Mouse (Mus musculus) neural tube, embryonic 13.5 days (tissue): Measurements from ENCODE around the gene Cfap54. TPM values are rescaled to one million over a fixed set of nuclear protein-coding genes. Genes with fewer than 3 reads are reported as not detected.

Experiments
- ATAC-seq: fragments of 200-750 bp; cut with Nextera tagmentation; 2 replicates; pipeline ENCODE4 v1.8.0; 2017; ENCODE audit warnings: low read depth, mild to moderate bottlenecking, moderate TSS enrichment, moderate library complexity
- H3K27ac ChIP-seq: fragments of 300-500 bp; sonication (generic); replicated peaks from 2 replicates; pipeline ENCODE4 v1.5.1; 2015; ENCODE audit warnings: moderate library complexity, mild to moderate bottlenecking, inconsistent platforms
- H3K27me3 ChIP-seq: fragments of 300-500 bp; sonication (generic); 2 replicates; pipeline ENCODE4 v1.6.1; 2015; ENCODE audit warnings: mild to moderate bottlenecking, inconsistent platforms
- H3K36me3 ChIP-seq: fragments of 300-500 bp; sonication (generic); 2 replicates; pipeline ENCODE4 v1.6.1; 2015; ENCODE audit warnings: mild to moderate bottlenecking, inconsistent platforms
- H3K4me1 ChIP-seq: fragments of 300-500 bp; sonication (generic); replicated peaks from 2 replicates; pipeline ENCODE4 v1.6.1; 2015; ENCODE audit warnings: inconsistent platforms
- H3K4me2 ChIP-seq: fragments of 300-500 bp; sonication (generic); 2 replicates; pipeline ENCODE4 v1.6.1; 2015; ENCODE audit warnings: inconsistent platforms, mild to moderate bottlenecking, moderate library complexity
- H3K4me3 ChIP-seq: fragments of 300-500 bp; sonication (generic); 2 replicates; pipeline ENCODE4 v1.5.1; 2015; ENCODE audit warnings: mild to moderate bottlenecking, inconsistent platforms
- H3K9ac ChIP-seq: fragments of 300-500 bp; sonication (generic); 2 replicates; pipeline ENCODE4 v1.6.1; 2015; ENCODE audit warnings: moderate library complexity, mild to moderate bottlenecking, inconsistent platforms
- H3K9me3 ChIP-seq: fragments of 300-500 bp; sonication (generic); 2 replicates; pipeline ENCODE4 v1.6.1; 2016; ENCODE audit warnings: inconsistent platforms
- WGBS: fragments of 180-500 bp; shearing (Covaris S2); methylation state at CpG from one replicate; pipeline ENCODE4 v1.1.7; 2015; 5-methylcytosine and 5-hydroxymethylcytosine counted together
- polyA plus RNA-seq: library from polyadenylated mRNA; unstranded; fragments of >200 nt; fragmentation: Nextera tagmentation; extraction: Ambion mirVana; gene quantifications from 2 replicates; pipeline ENCODE4 v1.2.1, GENCODE M21; 2015

Cfap54 gene
- polyA plus RNA-seq, 1 experiment from 2014 or later: 0.88 TPM

- Histone ChIP-seq H3K9me3 (no peaks in the 10 kb centered on the region), H3K4me2 (no peak overlapping the region), H3K4me3 (no peak overlapping the region), H3K36me3 (no peaks in the 10 kb centered on the region), H3K9ac (no peak overlapping the region), H3K27ac (no peak overlapping the region), H3K4me1 (no peaks in the 10 kb centered on the region), H3K27me3 (no peaks in the 10 kb centered on the region)
- 74% methylated on average over 7 of the region's 7 CpGs for WGBS
- ATAC-seq: no peak
Observed at GRCm38 (mm10) chr10:93094957-93095580, 13.7 kb upstream of the Cfap54 start.

- no peaks in the 10 kb centered on the region for H3K4me1 ChIP-seq
- no peak overlapping the region for H3K4me2 ChIP-seq
- no peak for ATAC-seq
- H3K27ac ChIP-seq: no peak overlapping the region
- H3K36me3 ChIP-seq: no peaks in the 10 kb centered on the region
- H3K4me3 ChIP-seq: no peak overlapping the region
- H3K9ac ChIP-seq: no peak overlapping the region
- no peaks in the 10 kb centered on the region for H3K27me3 ChIP-seq
- WGBS: 96% methylated on average over 2 of the region's 2 CpGs
- H3K9me3 ChIP-seq: no peaks in the 10 kb centered on the region
Observed at GRCm38 (mm10) chr10:93091928-93092327, 10.5 kb upstream of the Cfap54 start.

GRCm38 (mm10) chr10:93090241-93090640 is 8.8 kb upstream of the Cfap54 start:
- no peak for ATAC-seq

GRCm38 (mm10) chr10:93088396-93089048 is 7.1 kb upstream of the Cfap54 start:
- no peaks in the 10 kb centered on the region for H3K27me3 ChIP-seq
- no peak overlapping the region for H3K9ac ChIP-seq
- no peak overlapping the region for H3K4me3 ChIP-seq
- no peaks in the 10 kb centered on the region for H3K9me3 ChIP-seq
- WGBS: 76% methylated on average over 11 of the region's 11 CpGs
- no peak overlapping the region for H3K27ac ChIP-seq
- H3K36me3 ChIP-seq: no peaks in the 10 kb centered on the region
- no peak overlapping the region for H3K4me2 ChIP-seq
- peaks cover 7% of the 10 kb centered on the region for H3K4me1 ChIP-seq
- no peak for ATAC-seq

More at GRCm38 (mm10) chr10:93090241-93090640, 8.8 kb upstream of the Cfap54 start:
- Histone ChIP-seq H3K9ac (no peak overlapping the region), H3K4me1 (no peaks in the 10 kb centered on the region), H3K27ac (no peak overlapping the region), H3K27me3 (no peaks in the 10 kb centered on the region), H3K9me3 (no peaks in the 10 kb centered on the region), H3K4me2 (no peak overlapping the region), H3K36me3 (no peaks in the 10 kb centered on the region), H3K4me3 (no peak overlapping the region)
- whole genome bisulfite sequencing: 85% methylated on average over 6 of the region's 6 CpGs

- H3K4me3 ChIP-seq: no peak overlapping the region
- H3K9me3 ChIP-seq: no peaks in the 10 kb centered on the region
- 92% methylated on average over 7 of the region's 7 CpGs for WGBS
- no peaks in the 10 kb centered on the region for H3K36me3 ChIP-seq
- ATAC-seq: no peak
- no peaks in the 10 kb centered on the region for H3K27me3 ChIP-seq
- no peak overlapping the region for H3K4me2 ChIP-seq
- no peak overlapping the region for H3K27ac ChIP-seq
- H3K9ac ChIP-seq: no peak overlapping the region
- H3K4me1 ChIP-seq: peaks cover 17% of the 10 kb centered on the region
Observed at GRCm38 (mm10) chr10:93087504-93087903, 6.1 kb upstream of the Cfap54 start.

- H3K27ac ChIP-seq: peak overlapping the region; percentile 61
- no peak for ATAC-seq
Observed at GRCm38 (mm10) chr10:93083963-93084340, 2.5 kb upstream of the Cfap54 start.

GRCm38 (mm10) chr10:93083198-93083962 is 2.0 kb upstream of the Cfap54 start:
- no peaks in the 10 kb centered on the region for H3K27me3 ChIP-seq
- WGBS: 3% methylated on average over 17 of the region's 17 CpGs
- H3K27ac ChIP-seq: peak overlapping the region; percentile 52; the same call in 1 of the 2 replicates
- ATAC-seq: 0 out of 2 replicates have a peak, but pooled peaks have one; percentile 17
- no peaks in the 10 kb centered on the region for H3K36me3 ChIP-seq
- H3K9me3 ChIP-seq: no peaks in the 10 kb centered on the region
- H3K9ac ChIP-seq: peak overlapping the region; percentile 56
- H3K4me2 ChIP-seq: peak overlapping the region; percentile 52
- H3K4me3 ChIP-seq: peak overlapping the region; percentile 25
- peaks cover 23% of the 10 kb centered on the region for H3K4me1 ChIP-seq

More at GRCm38 (mm10) chr10:93083963-93084340, 2.5 kb upstream of the Cfap54 start:
- H3K4me3 ChIP-seq: no peak overlapping the region
- no peak overlapping the region for H3K9ac ChIP-seq
- no peaks in the 10 kb centered on the region for H3K36me3 ChIP-seq
- H3K4me1 ChIP-seq: peaks cover 23% of the 10 kb centered on the region
- H3K4me2 ChIP-seq: peak overlapping the region; percentile 7; the same call in 1 of the 2 replicates
- no peaks in the 10 kb centered on the region for H3K9me3 ChIP-seq
- no peaks in the 10 kb centered on the region for H3K27me3 ChIP-seq
- 30% methylated on average over 8 of the region's 8 CpGs for WGBS

- Histone ChIP-seq H3K27me3 (no peaks in the 10 kb centered on the region), H3K36me3 (no peaks in the 10 kb centered on the region), H3K4me1 (peaks cover 23% of the 10 kb centered on the region), H3K27ac (no peak overlapping the region), H3K4me3 (no peak overlapping the region), H3K9ac (no peak overlapping the region), H3K4me2 (no peak overlapping the region), H3K9me3 (no peaks in the 10 kb centered on the region)
- 90% methylated on average over 3 of the region's 3 CpGs for WGBS
- ATAC-seq: no peak
Observed at GRCm38 (mm10) chr10:93079486-93079885, 1.9 kb downstream of the Cfap54 start.

- Histone ChIP-seq H3K36me3 (no peaks in the 10 kb centered on the region), H3K27me3 (no peaks in the 10 kb centered on the region), H3K4me2 (no peak overlapping the region), H3K9ac (no peak overlapping the region), H3K27ac (no peak overlapping the region), H3K9me3 (no peaks in the 10 kb centered on the region), H3K4me3 (no peak overlapping the region), H3K4me1 (peaks cover 11% of the 10 kb centered on the region)
- no peak for ATAC-seq
- 87% methylated on average over 11 of the region's 11 CpGs for WGBS
Observed at GRCm38 (mm10) chr10:93077935-93078479, 3.4 kb downstream of the Cfap54 start.

- Histone ChIP-seq H3K36me3 (no peaks in the 10 kb centered on the region), H3K4me1 (peaks cover 5% of the 10 kb centered on the region; the same call in 1 of the 2 replicates), H3K4me3 (no peak overlapping the region), H3K4me2 (no peak overlapping the region), H3K9me3 (no peaks in the 10 kb centered on the region), H3K27ac (no peak overlapping the region), H3K9ac (no peak overlapping the region), H3K27me3 (no peaks in the 10 kb centered on the region)
- no peak for ATAC-seq
- WGBS: 83% methylated on average over 9 of the region's 9 CpGs
Observed at GRCm38 (mm10) chr10:93076376-93076775, 5.0 kb downstream of the Cfap54 start.

GRCm38 (mm10) chr10:93075856-93076255 is 5.6 kb downstream of the Cfap54 start:
- Histone ChIP-seq H3K4me1 (peaks cover under 1% of the 10 kb centered on the region; the same call in 1 of the 2 replicates), H3K36me3 (no peaks in the 10 kb centered on the region), H3K4me2 (no peak overlapping the region), H3K27ac (no peak overlapping the region), H3K4me3 (no peak overlapping the region), H3K9ac (no peak overlapping the region), H3K9me3 (no peaks in the 10 kb centered on the region), H3K27me3 (no peaks in the 10 kb centered on the region)
- ATAC-seq: no peak
- WGBS: 82% methylated on average over 8 of the region's 8 CpGs

GRCm38 (mm10) chr10:93072769-93073168 is 8.6 kb downstream of the Cfap54 start:
- Histone ChIP-seq H3K9me3 (no peaks in the 10 kb centered on the region), H3K4me3 (no peak overlapping the region), H3K4me2 (no peak overlapping the region), H3K27ac (no peak overlapping the region), H3K4me1 (no peaks in the 10 kb centered on the region), H3K36me3 (no peaks in the 10 kb centered on the region), H3K27me3 (no peaks in the 10 kb centered on the region), H3K9ac (no peak overlapping the region)
- WGBS: 84% methylated on average over 2 of the region's 2 CpGs
- no peak for ATAC-seq
